11 mouse cellular contexts compared by ENCODE assay signal in genomic region chr4:9107295-9107694, GRCm38 (mm10).
DNase-seq lines count a peak whose midpoint lies in the region; ATAC-seq lines count a peak whose summit lies in the region.
"Had no signal": no experiment of that assay in that cellular context is flagged by ENCODE, and none has a peak within 500 bp of the region (broad histone marks: within the 10 kb centered on the region; RNA-seq: fewer than 3 reads in every experiment).

No protein-coding gene starts in this region.

- H3K27me3 ChIP-seq in forebrain, embryonic 14.5 days (replicated peaks; ENCODE audit: control insufficient read depth, insufficient read depth, low read length) = no peaks in the 10 kb centered on the region
- no peaks in the 10 kb centered on the region for H3K27me3 ChIP-seq in forebrain, embryonic 12.5 days
- no peaks in the 10 kb centered on the region for H3K27me3 ChIP-seq in liver, embryonic 11.5 days (replicated peaks; ENCODE audit: control insufficient read depth, insufficient read depth, low read length)
- H3K27me3 ChIP-seq: hindbrain, embryonic 15.5 days; Patski had no signal

- H3K36me3 ChIP-seq in forebrain, embryonic 14.5 days (ENCODE audit: control insufficient read depth, insufficient read depth, low read length) = no peaks in the 10 kb centered on the region
- no peaks in the 10 kb centered on the region for H3K36me3 ChIP-seq in forebrain, embryonic 12.5 days (replicated peaks)
- no peaks in the 10 kb centered on the region for H3K36me3 ChIP-seq in liver, embryonic 11.5 days (ENCODE audit: control insufficient read depth, insufficient read depth, low read length)
- H3K36me3 ChIP-seq: hindbrain, embryonic 15.5 days; limb, embryonic 12.5 days had no signal

- no peak for ATAC-seq in forebrain, embryonic 14.5 days
- no peak for ATAC-seq in forebrain, embryonic 12.5 days (ENCODE audit: low FRiP score)
- no peak for ATAC-seq in liver, embryonic 11.5 days (replicated peaks; ENCODE audit: low FRiP score)
- ATAC-seq: Patski had no signal

- no peak overlapping the region for H3K4me2 ChIP-seq in forebrain, embryonic 14.5 days (ENCODE audit: low read length)
- H3K4me2 ChIP-seq in forebrain, embryonic 12.5 days = no peak overlapping the region
- no peak overlapping the region for H3K4me2 ChIP-seq in liver, embryonic 11.5 days
- H3K4me2 ChIP-seq: hindbrain, embryonic 15.5 days; limb, embryonic 12.5 days had no signal

- no peak overlapping the region for H3K27ac ChIP-seq in forebrain, embryonic 14.5 days (ENCODE audit: low read depth, low read length)
- H3K27ac ChIP-seq in forebrain, embryonic 12.5 days = no peak overlapping the region
- H3K27ac ChIP-seq in liver, embryonic 11.5 days (ENCODE audit: low read depth, low read length) = no peak overlapping the region
- H3K27ac ChIP-seq: hindbrain, embryonic 15.5 days; limb, embryonic 12.5 days had no signal

- DNase-seq in forebrain, embryonic 14.5 days (ENCODE audit: low spot score) = peak; percentile 46
- peak; percentile 34 for DNase-seq in lung, postnatal 10 days
- DNase-seq in lung, postnatal 14 days = no peak
- DNase-seq in layer of hippocampus, postnatal 10 days (ENCODE audit: low spot score in 2 of 2) = peak; percentile 48 to 56
- DNase-seq in thymus, postnatal 14 days = peak; percentile 37
- no peak for DNase-seq in liver, embryonic 11.5 days (ENCODE audit: low spot score)
- DNase-seq in kidney, adult 8-10 months = no peak

- H3K9me3 ChIP-seq in forebrain, embryonic 14.5 days (replicated peaks; ENCODE audit: control insufficient read depth, low read length) = no peaks in the 10 kb centered on the region; the same call in 1 of the 2 replicates
- peaks cover 5% of the 10 kb centered on the region; the same call in 1 of the 2 replicates for H3K9me3 ChIP-seq in forebrain, embryonic 12.5 days
- H3K9me3 ChIP-seq in liver, embryonic 11.5 days (ENCODE audit: control insufficient read depth, low read length) = 0 out of 2 replicates have a peak, but pooled peaks cover 2% of the 10 kb centered on the region
- H3K9me3 ChIP-seq: hindbrain, embryonic 15.5 days had no signal

- H3K4me1 ChIP-seq in forebrain, embryonic 14.5 days (ENCODE audit: control insufficient read depth, insufficient read depth, low read length) = no peaks in the 10 kb centered on the region
- no peaks in the 10 kb centered on the region for H3K4me1 ChIP-seq in forebrain, embryonic 12.5 days
- H3K4me1 ChIP-seq in liver, embryonic 11.5 days (replicated peaks; ENCODE audit: control insufficient read depth, insufficient read depth, low read length) = no peaks in the 10 kb centered on the region; the same call in 1 of the 2 replicates
- H3K4me1 ChIP-seq: hindbrain, embryonic 15.5 days; limb, embryonic 12.5 days had no signal

- H3K9ac ChIP-seq in forebrain, embryonic 14.5 days (ENCODE audit: low read length) = no peak overlapping the region
- no peak overlapping the region for H3K9ac ChIP-seq in forebrain, embryonic 12.5 days
- no peak overlapping the region for H3K9ac ChIP-seq in liver, embryonic 11.5 days (ENCODE audit: low read depth, low read length)
- H3K9ac ChIP-seq: hindbrain, embryonic 15.5 days; limb, embryonic 12.5 days had no signal

- WGBS in forebrain, embryonic 14.5 days = 76% methylated on average over 14 of the region's 14 CpGs
- 85% methylated on average over 14 of the region's 14 CpGs for WGBS in forebrain, embryonic 12.5 days
- WGBS in liver, embryonic 11.5 days = 65% methylated on average over 14 of the region's 14 CpGs

- H3K4me3 ChIP-seq in forebrain, embryonic 14.5 days (ENCODE audit: low read depth, low read length) = no peak overlapping the region
- no peak overlapping the region for H3K4me3 ChIP-seq in forebrain, embryonic 12.5 days (replicated peaks)
- H3K4me3 ChIP-seq in liver, embryonic 11.5 days (ENCODE audit: low read depth, low read length) = no peak overlapping the region
- H3K4me3 ChIP-seq: hindbrain, embryonic 15.5 days; limb, embryonic 12.5 days had no signal

Comparison
In these comparisons a context has a peak if more than half of its experiments do, and no peak if none do; other contexts are left out.
1. DNase-seq: peak in forebrain, embryonic 14.5 days (single experiment), lung, postnatal 10 days (single experiment), layer of hippocampus, postnatal 10 days (2 of 2) and thymus, postnatal 14 days (single experiment); none in lung, postnatal 14 days (single experiment), liver, embryonic 11.5 days (single experiment) and kidney, adult 8-10 months (0 of 2).